Mouse (Mus musculus): Measurements from ENCODE around the gene Col16a1.

The Col16a1 gene

GRCm38 (mm10) chr4:130047331-130048202 lies at the start of gene Col16a1:
Gene Col16a1 (plus strand): TSS chr4:130047840.
- peak; percentile 94 for DNase-seq

- no peak for DNase-seq
These were observed 49.5 kb upstream of the Col16a1 start for GRCm38 (mm10) chr4:129998124-129998523.

GRCm38 (mm10) chr4:130001710-130002109 lies 45.9 kb upstream of the Col16a1 start:
- no peak for DNase-seq

GRCm38 (mm10) chr4:130002157-130002556 lies 45.5 kb upstream of the Col16a1 start:
- DNase-seq, result no peak

GRCm38 (mm10) chr4:130005593-130005992 lies 42.0 kb upstream of the Col16a1 start:
- no peak for DNase-seq

- no peak for DNase-seq
These were observed 41.1 kb upstream of the Col16a1 start for GRCm38 (mm10) chr4:130006533-130006932.

GRCm38 (mm10) chr4:130009043-130009442 lies 38.6 kb upstream of the Col16a1 start:
- no peak for DNase-seq

- DNase-seq, result no peak
These were observed 36.9 kb upstream of the Col16a1 start for GRCm38 (mm10) chr4:130010723-130011122.

- no peak for DNase-seq
These were observed 35.4 kb upstream of the Col16a1 start for GRCm38 (mm10) chr4:130012234-130012633.

GRCm38 (mm10) chr4:130013111-130013510 lies 34.5 kb upstream of the Col16a1 start:
- DNase-seq, result no peak

GRCm38 (mm10) chr4:130016010-130016409 lies 31.6 kb upstream of the Col16a1 start:
- no peak for DNase-seq

- DNase-seq, result no peak
These were observed 30.5 kb upstream of the Col16a1 start for GRCm38 (mm10) chr4:130017036-130017674.

GRCm38 (mm10) chr4:130022952-130023351 lies 24.7 kb upstream of the Col16a1 start:
- no peak for DNase-seq

GRCm38 (mm10) chr4:130023511-130024231 lies 24.0 kb upstream of the Col16a1 start:
- no peak for DNase-seq

- no peak for DNase-seq
These were observed 22.1 kb upstream of the Col16a1 start for GRCm38 (mm10) chr4:130025544-130025943.

GRCm38 (mm10) chr4:130031146-130031545 lies 16.5 kb upstream of the Col16a1 start:
- no peak for DNase-seq

GRCm38 (mm10) chr4:130033496-130033895 lies 14.1 kb upstream of the Col16a1 start:
- DNase-seq, result no peak

GRCm38 (mm10) chr4:130036112-130036511 lies 11.5 kb upstream of the Col16a1 start:
- peak; percentile 60 for DNase-seq

GRCm38 (mm10) chr4:130036573-130037401 lies 10.9 kb upstream of the Col16a1 start:
- DNase-seq, result peak; percentile 72

- peak; percentile 15 for DNase-seq
These were observed 8.3 kb upstream of the Col16a1 start for GRCm38 (mm10) chr4:130039351-130039750.

GRCm38 (mm10) chr4:130041076-130041475 lies 6.6 kb upstream of the Col16a1 start:
- DNase-seq, result no peak

GRCm38 (mm10) chr4:130044211-130044610 lies 3.4 kb upstream of the Col16a1 start:
- DNase-seq, result no peak

GRCm38 (mm10) chr4:130045609-130046008 lies 2.0 kb upstream of the Col16a1 start:
- peak; percentile 34 for DNase-seq
